Mouse (Mus musculus) brown adipose tissue, adult 24 weeks (tissue): ENCODE measurements around the gene Nipal3. TPM values are rescaled to one million over a fixed set of nuclear protein-coding genes. Genes with fewer than 3 reads are reported as not detected.

Experiments
- H3K27ac ChIP-seq: fragments of 200-500 bp; replicated peaks from 2 replicates; pipeline ENCODE4 v1.5.1; 2012; ENCODE audit warnings: low read depth, mild to moderate bottlenecking, low read length
- H3K4me1 ChIP-seq: fragments of 200-500 bp; 2 replicates; pipeline ENCODE4 v1.6.1; 2012; ENCODE audit warnings: low read length, mixed read lengths; ENCODE audit not compliant: control insufficient read depth, insufficient read depth, insufficient read length
- H3K4me3 ChIP-seq: fragments of 200-500 bp; 2 replicates; pipeline ENCODE4 v1.5.1; 2012; ENCODE audit warnings: low read depth, mild to moderate bottlenecking, low read length, moderate library complexity; ENCODE audit not compliant: insufficient read depth
- polyA plus RNA-seq: library from polyadenylated mRNA; stranded (reverse); fragments of >200 nt; gene quantifications from 2 replicates; pipeline ENCODE4 v1.2.4, GENCODE M21; 2012; ENCODE audit not compliant: missing spikeins, insufficient read depth, insufficient read length

The Nipal3 gene
- polyA plus RNA-seq, 1 experiment: 6.5 TPM

DNA sequence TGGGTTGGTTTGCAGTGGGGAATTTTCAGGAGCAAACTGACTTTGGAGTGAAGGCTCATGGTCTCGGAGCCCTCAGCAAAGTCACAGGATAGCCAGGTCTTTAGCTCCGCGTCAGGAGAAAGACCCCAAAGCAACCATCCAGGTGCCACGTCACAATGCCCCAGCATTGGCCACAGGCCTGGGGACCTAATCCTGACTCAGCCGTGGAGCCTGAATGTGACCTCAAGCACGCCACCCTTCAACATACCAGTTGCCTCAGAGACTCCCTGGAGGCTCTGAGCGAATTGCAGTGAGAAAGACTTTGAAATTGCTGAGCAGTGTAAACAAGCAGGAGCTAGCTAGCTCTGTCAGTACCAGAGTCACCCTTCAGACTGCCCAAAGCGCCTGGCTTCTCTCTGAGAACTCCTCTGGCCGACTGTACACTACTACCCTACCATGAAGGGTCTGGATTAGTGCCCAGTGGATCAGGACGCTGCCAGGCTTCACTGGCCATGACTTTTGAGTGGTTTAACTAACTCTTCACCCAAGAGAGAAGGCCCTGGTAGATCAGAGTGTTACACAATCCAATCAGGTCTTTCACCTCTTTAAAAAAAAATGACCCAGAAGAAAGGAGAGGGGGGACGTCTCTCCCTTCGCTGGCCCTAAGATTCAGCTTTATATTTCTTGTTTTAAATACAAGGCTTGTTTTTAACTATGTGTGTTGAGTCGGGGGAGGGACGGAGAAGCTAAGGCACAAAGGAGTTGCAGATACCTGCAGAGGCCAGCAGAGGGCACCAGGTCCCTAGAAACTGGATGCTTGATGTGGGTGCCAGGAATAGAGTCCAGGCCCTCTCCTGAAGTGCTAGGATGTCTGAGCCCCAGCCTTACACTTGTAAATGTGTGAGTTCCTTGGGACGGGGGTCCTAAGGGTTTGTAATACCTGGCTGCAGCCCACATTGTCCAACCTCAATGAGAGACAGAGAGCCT, 21.8 kb upstream of the Nipal3 start:
- H3K4me1 ChIP-seq: peaks cover 11% of the 10 kb centered on the region
- H3K27ac ChIP-seq: peak overlapping the region; percentile 65
- H3K4me3 ChIP-seq: no peak overlapping the region

DNA sequence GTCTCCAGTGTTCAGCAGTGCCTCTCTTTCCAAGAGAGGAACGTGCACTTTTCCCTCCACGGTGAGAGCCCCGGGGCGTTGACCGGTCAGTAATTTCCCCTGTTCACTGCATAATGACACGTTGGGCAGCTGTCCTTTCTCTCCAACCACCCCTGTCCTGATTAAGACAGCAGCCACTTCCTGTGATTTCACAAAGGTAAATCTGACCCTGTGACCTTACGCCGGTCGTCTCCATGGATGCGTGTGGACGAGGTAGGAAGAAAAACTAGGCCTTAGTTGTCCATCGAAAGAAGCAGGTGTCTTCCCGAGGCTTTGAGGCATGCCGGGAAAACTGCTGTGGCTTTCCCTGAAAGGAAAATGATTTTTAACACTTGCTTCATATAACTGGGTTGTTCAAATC, 20.1 kb upstream of the Nipal3 start:
- Histone ChIP-seq H3K4me3 (no peak overlapping the region), H3K27ac (no peak overlapping the region), H3K4me1 (peaks cover 11% of the 10 kb centered on the region)

DNA sequence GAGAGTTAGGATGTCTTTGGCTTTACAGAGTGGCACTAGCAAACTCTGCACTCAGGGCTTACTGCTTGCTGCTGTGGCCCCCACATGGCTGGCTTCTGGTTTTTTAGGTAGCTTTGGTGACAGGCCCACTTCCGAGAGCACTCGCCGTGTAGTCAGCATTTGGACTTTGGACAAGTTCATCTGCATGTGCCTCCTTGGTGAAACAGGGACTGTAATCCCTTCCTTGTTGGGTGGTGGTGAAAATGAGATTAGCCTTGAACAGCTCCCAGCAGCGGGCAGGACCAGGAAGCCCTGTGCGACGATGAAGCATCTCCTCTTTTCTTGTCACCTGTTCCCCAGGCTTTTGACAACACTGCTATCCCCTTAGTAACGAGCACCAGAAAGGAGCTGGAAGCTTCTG, 19.0 kb upstream of the Nipal3 start:
- no peak overlapping the region for H3K4me3 ChIP-seq
- peaks cover 11% of the 10 kb centered on the region for H3K4me1 ChIP-seq
- no peak overlapping the region for H3K27ac ChIP-seq

DNA sequence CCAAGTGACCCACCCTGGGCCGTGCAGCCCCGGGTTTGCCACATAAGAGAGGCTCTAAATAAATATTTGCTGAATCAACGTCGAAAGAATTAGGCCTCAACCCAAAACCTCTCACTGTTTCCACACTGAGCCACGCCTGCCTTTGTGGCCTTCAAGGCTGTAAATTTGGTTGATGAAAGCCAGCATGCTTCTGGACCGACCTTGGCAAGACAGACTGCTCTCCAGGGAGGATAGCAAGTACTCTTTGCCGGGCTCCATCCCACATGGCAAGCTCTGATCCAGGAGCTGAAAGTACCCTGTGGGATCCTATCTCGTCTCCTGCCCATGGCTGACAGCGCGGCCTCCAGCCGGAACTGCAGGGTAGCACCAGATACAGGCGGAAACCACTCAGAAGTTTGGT, 14.7 kb upstream of the Nipal3 start:
- Histone ChIP-seq H3K27ac (no peak overlapping the region), H3K4me3 (no peak overlapping the region), H3K4me1 (no peaks in the 10 kb centered on the region)

- H3K27ac ChIP-seq: no peak overlapping the region
- H3K4me3 ChIP-seq: no peak overlapping the region
- H3K4me1 ChIP-seq: no peaks in the 10 kb centered on the region
Observed at GRCm38 (mm10) chr4:135508419-135509039, 13.7 kb upstream of the Nipal3 start.

- Histone ChIP-seq H3K4me3 (no peak overlapping the region), H3K4me1 (no peaks in the 10 kb centered on the region), H3K27ac (no peak overlapping the region)
Observed at GRCm38 (mm10) chr4:135507547-135508350, 12.9 kb upstream of the Nipal3 start.

DNA sequence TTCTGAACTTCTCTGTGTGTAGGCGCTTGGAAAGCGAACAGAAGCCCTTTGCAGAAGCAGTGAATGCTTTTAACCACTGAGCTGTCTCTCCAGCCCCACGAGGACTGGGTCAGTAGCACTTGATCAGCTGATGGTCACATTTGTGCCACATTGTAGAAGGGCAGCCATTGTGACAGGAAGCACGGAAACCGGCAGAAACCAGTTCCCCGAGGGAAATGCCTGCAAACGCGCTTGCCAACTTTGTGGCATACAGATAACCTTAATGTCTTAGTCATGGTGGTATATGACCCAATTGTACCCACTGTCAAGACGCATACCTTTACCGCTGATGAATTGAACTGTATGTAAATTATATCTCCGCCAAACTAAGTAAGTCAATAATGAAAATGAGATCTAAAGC, 11.0 kb upstream of the Nipal3 start:
- Histone ChIP-seq H3K27ac (no peak overlapping the region), H3K4me1 (no peaks in the 10 kb centered on the region), H3K4me3 (no peak overlapping the region)

DNA sequence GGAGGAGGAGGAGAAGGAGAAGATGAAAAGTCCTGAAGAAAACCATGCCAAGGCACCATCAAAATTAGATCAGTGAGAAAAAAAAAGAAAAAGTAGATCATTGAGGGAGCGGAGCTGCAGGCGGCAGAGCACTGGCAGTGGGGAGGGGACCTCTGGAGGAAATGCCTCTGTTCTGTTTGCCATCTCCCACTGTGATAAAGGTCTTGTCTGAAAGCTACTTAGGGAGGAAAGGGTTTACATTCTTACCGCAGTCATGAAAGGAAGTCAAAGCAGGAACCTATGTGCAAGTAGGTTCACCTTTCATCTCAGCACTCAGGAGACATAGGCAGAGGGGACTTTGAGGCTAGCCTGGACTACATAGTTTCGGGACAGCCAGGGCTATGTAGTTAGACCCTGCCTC, 6.7 kb upstream of the Nipal3 start:
- Histone ChIP-seq H3K27ac (no peak overlapping the region), H3K4me3 (no peak overlapping the region), H3K4me1 (no peaks in the 10 kb centered on the region)

DNA sequence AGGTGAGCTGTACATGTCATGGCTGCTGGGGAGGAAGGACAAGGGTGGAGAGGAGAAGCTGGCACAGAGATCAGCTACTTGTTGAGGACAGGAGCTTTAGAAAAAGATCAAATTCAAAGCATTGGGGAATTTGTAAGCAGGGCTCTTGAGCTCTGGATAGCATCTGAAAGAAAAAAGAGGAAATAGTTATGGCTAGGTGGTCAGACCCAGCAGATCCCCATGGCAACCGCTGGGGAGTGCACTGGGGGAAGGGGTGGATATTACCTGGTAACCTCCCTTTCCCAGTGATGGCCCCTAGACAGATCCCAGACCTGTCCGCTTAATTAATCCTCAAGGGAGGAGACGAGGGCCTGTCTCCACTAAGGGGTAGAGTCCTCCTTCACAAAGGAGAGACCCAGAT, 5.0 kb upstream of the Nipal3 start:
- Histone ChIP-seq H3K4me3 (no peak overlapping the region), H3K4me1 (0 out of 2 replicates have a peak, but pooled peaks cover 2% of the 10 kb centered on the region), H3K27ac (no peak overlapping the region)

DNA sequence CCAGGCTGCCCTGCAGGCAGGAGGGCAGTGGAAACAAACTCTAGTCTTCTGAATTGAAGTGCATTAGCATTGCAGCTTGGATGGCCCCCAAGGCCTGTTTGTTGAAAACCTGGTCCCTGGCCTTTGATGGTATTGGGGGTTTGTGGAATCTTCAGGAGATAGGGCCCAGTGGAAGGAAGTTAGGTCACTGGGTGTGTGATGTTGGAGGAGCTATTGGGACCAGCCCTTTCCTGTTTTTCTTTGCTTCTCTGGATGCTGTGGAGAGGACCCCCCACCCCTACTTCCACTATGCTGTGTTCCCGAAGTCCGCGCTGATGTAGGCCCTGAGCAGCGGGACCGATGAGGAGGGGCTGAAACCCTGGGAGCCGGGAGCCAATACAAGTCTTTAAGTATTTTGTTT, 3.3 kb upstream of the Nipal3 start:
- Histone ChIP-seq H3K4me1 (peaks cover 6% of the 10 kb centered on the region; the same call in 1 of the 2 replicates), H3K27ac (no peak overlapping the region), H3K4me3 (no peak overlapping the region)

DNA sequence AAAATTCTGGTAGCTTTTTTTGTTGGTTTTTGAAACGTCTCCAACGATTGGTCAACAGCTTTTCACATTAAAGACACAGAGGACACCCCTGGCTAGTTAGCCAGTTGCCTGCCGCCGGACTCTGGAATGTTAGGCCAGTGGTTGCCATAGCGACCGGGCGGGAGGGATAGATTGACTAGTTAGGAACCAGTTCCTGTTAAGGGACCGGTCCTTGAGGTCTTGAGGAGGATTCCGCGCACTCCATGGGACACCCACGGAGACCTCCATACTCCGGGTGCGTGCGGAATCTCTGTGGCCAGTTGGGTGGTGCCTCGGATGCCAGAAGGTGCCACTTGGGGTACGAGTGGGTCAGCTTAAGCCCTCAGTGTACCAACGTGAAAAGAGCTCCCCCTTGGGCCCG, 972 bp upstream of the Nipal3 start:
- Histone ChIP-seq H3K4me3 (peak overlapping the region; percentile 84), H3K27ac (no peak overlapping the region), H3K4me1 (peaks cover 6% of the 10 kb centered on the region; the same call in 1 of the 2 replicates)

DNA sequence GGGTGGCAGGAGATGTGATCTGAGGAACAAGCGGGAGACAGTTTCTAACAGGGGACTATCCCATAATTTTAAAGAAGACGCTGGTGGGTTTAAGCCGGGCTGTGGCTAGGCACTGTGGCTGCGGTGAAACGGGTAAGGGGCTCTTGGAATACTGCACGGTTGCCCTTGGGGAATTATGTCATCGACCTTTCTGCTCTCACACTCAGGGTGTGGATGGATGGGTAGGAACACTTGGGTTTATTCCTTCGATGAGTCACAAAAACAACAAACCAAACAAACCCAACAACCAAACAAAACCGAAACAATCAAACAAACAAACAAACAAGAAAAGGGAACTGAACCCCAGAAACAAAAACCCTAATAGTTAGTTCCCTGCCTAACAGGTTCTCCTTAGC, 556 bp upstream of the Nipal3 start:
- Histone ChIP-seq H3K4me1 (peaks cover 6% of the 10 kb centered on the region; the same call in 1 of the 2 replicates), H3K4me3 (peak overlapping the region; percentile 84), H3K27ac (no peak overlapping the region)

DNA sequence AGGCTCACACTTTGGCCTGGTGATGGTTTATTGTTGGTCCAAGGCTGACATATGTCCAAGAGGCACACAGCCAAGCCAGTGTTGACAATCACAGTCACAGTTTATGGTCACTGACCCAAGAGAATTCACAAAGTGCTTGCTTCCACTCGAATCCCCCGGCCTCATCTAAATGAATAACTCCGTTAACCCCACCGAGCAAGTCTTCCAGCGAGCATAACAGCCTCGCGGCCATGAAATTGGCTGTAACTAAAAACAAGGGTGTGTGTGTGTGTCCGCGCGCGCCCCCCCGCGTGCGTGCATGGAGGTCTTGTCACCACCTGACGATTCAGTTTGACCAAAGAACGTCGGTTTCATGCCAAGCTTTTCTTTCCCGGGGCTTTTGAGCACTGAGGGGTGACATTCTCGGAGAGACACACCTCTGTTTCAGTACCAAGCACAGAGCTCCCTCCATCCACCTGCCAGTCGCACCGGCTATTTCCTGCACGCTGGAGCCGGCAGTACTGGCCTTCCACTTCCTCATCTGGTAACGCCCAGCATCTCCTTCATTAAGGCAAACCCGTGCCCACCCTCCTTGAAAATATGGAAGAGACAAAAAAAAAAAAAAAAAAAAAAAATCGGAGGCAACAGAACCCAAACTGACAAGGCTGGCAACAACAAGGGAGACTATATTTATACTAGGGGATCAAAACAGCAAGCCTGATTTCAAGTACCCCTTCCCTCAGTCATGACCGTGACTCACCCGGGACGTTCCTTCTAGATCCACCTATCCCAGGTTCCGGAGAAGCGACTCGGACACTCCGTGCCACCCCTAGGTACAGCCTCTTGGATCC, 932 bp downstream of the Nipal3 start:
- H3K4me1 ChIP-seq: peaks cover 6% of the 10 kb centered on the region; the same call in 1 of the 2 replicates
- peak overlapping the region; percentile 84 for H3K4me3 ChIP-seq
- no peak overlapping the region for H3K27ac ChIP-seq

GRCm38 (mm10) chr4:135493271-135493670, 1.6 kb downstream of the Nipal3 start:
- Histone ChIP-seq H3K4me3 (peak overlapping the region; percentile 84), H3K27ac (no peak overlapping the region), H3K4me1 (peaks cover 6% of the 10 kb centered on the region; the same call in 1 of the 2 replicates)
